Mouse (Mus musculus) testis, adult 2 months (tissue): ENCODE measurements around the gene Ogfod3.

Experiments
- CTCF ChIP-seq: fragments of 200-500 bp; IDR thresholded peaks from 2 replicates; pipeline ENCODE4 v1.5.1; 2012; ENCODE audit warnings: low read depth, mild to moderate bottlenecking, inconsistent platforms, low read length, moderate library complexity; ENCODE audit not compliant: control insufficient read depth, insufficient read depth, insufficient replicate concordance
- POLR2A ChIP-seq: fragments of 200-500 bp; IDR thresholded peaks from 2 replicates; pipeline ENCODE4 v1.6.1; 2012; ENCODE audit warnings: low read depth, mild to moderate bottlenecking, inconsistent platforms, low read length, moderate library complexity; ENCODE audit not compliant: control insufficient read depth

DNA sequence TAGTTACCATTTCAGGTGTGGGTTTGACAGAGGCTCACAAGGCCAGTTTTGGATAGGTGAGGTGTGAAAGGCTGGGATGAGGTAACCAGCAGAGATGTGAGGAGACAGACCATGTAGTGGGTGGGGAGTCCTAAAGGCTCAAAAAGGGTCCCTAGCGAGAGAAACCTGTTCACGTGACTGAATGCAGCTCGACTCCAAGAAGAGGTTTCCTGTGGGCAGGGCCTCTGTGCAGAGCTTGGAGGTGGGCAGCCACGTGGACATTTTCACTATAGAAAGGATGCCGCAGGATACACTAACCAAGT is 701 bp downstream of the Ogfod3 start:
- TF ChIP-seq CTCF: no peak
- no peak for TF ChIP-seq POLR2A
